Mouse (Mus musculus) kidney, adult 2 months (tissue): Measurements from ENCODE around the gene Cdyl2. TPM values are rescaled to one million over a fixed set of nuclear protein-coding genes. Genes with fewer than 3 reads are reported as not detected.

ENCODE experiments used
- DNase-seq: peaks from one replicate; pipeline ENCODE4 v3.0.0; 2021
- H3K27ac ChIP-seq: fragments of 200-500 bp; 2 replicates; pipeline ENCODE4 v1.5.1; 2012; ENCODE audit warnings: low read depth, low read length, control low read depth, inconsistent platforms; ENCODE audit not compliant: insufficient read depth
- H3K27me3 ChIP-seq: fragments of 200-500 bp; replicated peaks from 2 replicates; pipeline ENCODE4 v1.6.1; 2012; ENCODE audit warnings: mild to moderate bottlenecking, moderate library complexity, low read length, inconsistent platforms; ENCODE audit not compliant: control insufficient read depth, insufficient read depth
- H3K36me3 ChIP-seq: fragments of 200-500 bp; 2 replicates; pipeline ENCODE4 v1.6.1; 2012; ENCODE audit warnings: mild to moderate bottlenecking, moderate library complexity, low read length, inconsistent platforms; ENCODE audit not compliant: control insufficient read depth, insufficient read depth
- H3K4me1 ChIP-seq: fragments of 200-500 bp; 2 replicates; pipeline ENCODE4 v1.6.1; 2011; ENCODE audit warnings: low read length; ENCODE audit not compliant: control insufficient read depth, insufficient read depth
- H3K4me3 ChIP-seq: fragments of 200-500 bp; 2 replicates; pipeline ENCODE4 v1.5.1; 2011; ENCODE audit warnings: mild to moderate bottlenecking, low read depth, low read length, control low read depth; ENCODE audit not compliant: insufficient read depth
- CTCF ChIP-seq: fragments of 200-500 bp; conservative IDR thresholded peaks from 2 replicates; pipeline ENCODE4 v1.5.1; 2011; ENCODE audit warnings: low read depth, mild to moderate bottlenecking, control low read depth, low read length, moderate library complexity, mixed read lengths; ENCODE audit not compliant: insufficient read depth, insufficient read length
- POLR2A ChIP-seq: fragments of 200-500 bp; IDR thresholded peaks from one replicate; pipeline ENCODE4 v1.6.1; 2011; ENCODE audit warnings: low read depth, low read length, control low read depth
- WGBS: fragments of 180-500 bp; shearing (Covaris S2); methylation state at CpG from one replicate; pipeline ENCODE4 v1.1.7; 2018; 5-methylcytosine and 5-hydroxymethylcytosine counted together
- polyA plus RNA-seq: library from polyadenylated mRNA; depleted of rRNA; stranded (reverse); fragments of >200 nt; gene quantifications from 2 replicates; pipeline ENCODE4 v1.2.3, GENCODE M21; 2012

Gene Cdyl2
- polyA plus RNA-seq, 1 experiment, result 2.4 TPM

- peak; percentile 43 for DNase-seq
- no peaks in the 10 kb centered on the region for H3K36me3 ChIP-seq
- TF ChIP-seq CTCF (peak; percentile 83), POLR2A (no peak)
- H3K4me1 ChIP-seq, result no peaks in the 10 kb centered on the region
- WGBS, result 8% methylated on average over 4 of the region's 4 CpGs
- H3K27me3 ChIP-seq, result no peaks in the 10 kb centered on the region
- no peak overlapping the region for H3K4me3 ChIP-seq
- no peak overlapping the region for H3K27ac ChIP-seq
These were observed 22.8 kb upstream of the Cdyl2 start for GRCm38 (mm10) chr8:116755557-116755956.

GRCm38 (mm10) chr8:116740726-116741125 lies 7.9 kb upstream of the Cdyl2 start:
- Histone ChIP-seq H3K27me3 (no peaks in the 10 kb centered on the region), H3K4me3 (no peak overlapping the region), H3K36me3 (no peaks in the 10 kb centered on the region), H3K4me1 (no peaks in the 10 kb centered on the region), H3K27ac (no peak overlapping the region)
- TF ChIP-seq POLR2A, result no peak
- no peak for TF ChIP-seq CTCF
- 93% methylated on average over 1 of the region's 1 CpGs for WGBS
- DNase-seq, result no peak

- no peaks in the 10 kb centered on the region for H3K36me3 ChIP-seq
- H3K4me3 ChIP-seq, result no peak overlapping the region
- no peak for DNase-seq
- H3K27me3 ChIP-seq, result no peaks in the 10 kb centered on the region
- TF ChIP-seq CTCF (no peak), POLR2A (no peak)
- no peaks in the 10 kb centered on the region for H3K4me1 ChIP-seq
- H3K27ac ChIP-seq, result no peak overlapping the region
- WGBS, result 51% methylated on average over 5 of the region's 5 CpGs
These were observed 2.5 kb upstream of the Cdyl2 start for GRCm38 (mm10) chr8:116735306-116735705.

GRCm38 (mm10) chr8:116734176-116734575 lies 1.4 kb upstream of the Cdyl2 start:
- WGBS, result 69% methylated on average over 9 of the region's 9 CpGs
- Histone ChIP-seq H3K4me1 (no peaks in the 10 kb centered on the region), H3K36me3 (no peaks in the 10 kb centered on the region), H3K27ac (no peak overlapping the region), H3K4me3 (no peak overlapping the region), H3K27me3 (no peaks in the 10 kb centered on the region)
- DNase-seq, result no peak
- TF ChIP-seq CTCF (no peak), POLR2A (no peak)

GRCm38 (mm10) chr8:116733648-116734014 lies 840 bp upstream of the Cdyl2 start:
- no peaks in the 10 kb centered on the region for H3K4me1 ChIP-seq
- H3K27ac ChIP-seq, result no peak overlapping the region
- 41% methylated on average over 3 of the region's 3 CpGs for WGBS
- H3K4me3 ChIP-seq, result peak overlapping the region; percentile 47
- H3K36me3 ChIP-seq, result no peaks in the 10 kb centered on the region
- no peak for TF ChIP-seq POLR2A
- TF ChIP-seq CTCF, result no peak
- peak; percentile 56 for DNase-seq
- no peaks in the 10 kb centered on the region for H3K27me3 ChIP-seq

GRCm38 (mm10) chr8:116731976-116732683 lies 661 bp downstream of the Cdyl2 start:
- DNase-seq, result peak; percentile 63
- no peak for TF ChIP-seq CTCF
- no peak for TF ChIP-seq POLR2A
- H3K27me3 ChIP-seq, result no peaks in the 10 kb centered on the region
- H3K27ac ChIP-seq, result no peak overlapping the region
- WGBS, result 2% methylated on average over 38 of the region's 46 CpGs
- no peaks in the 10 kb centered on the region for H3K36me3 ChIP-seq
- peak overlapping the region; percentile 64 for H3K4me3 ChIP-seq
- no peaks in the 10 kb centered on the region for H3K4me1 ChIP-seq

- Histone ChIP-seq H3K4me1 (no peaks in the 10 kb centered on the region), H3K27ac (no peak overlapping the region), H3K4me3 (no peak overlapping the region), H3K36me3 (no peaks in the 10 kb centered on the region), H3K27me3 (no peaks in the 10 kb centered on the region)
- TF ChIP-seq POLR2A (no peak), CTCF (no peak)
- 73% methylated on average over 2 of the region's 2 CpGs for WGBS
- no peak for DNase-seq
These were observed 11.3 kb downstream of the Cdyl2 start for GRCm38 (mm10) chr8:116721451-116721850.
